Mouse (Mus musculus) midbrain, embryonic 14.5 days (tissue): ENCODE results near the gene Hes2. TPM values are rescaled to one million over a fixed set of nuclear protein-coding genes. Genes with fewer than 3 reads are reported as not detected.

Experiments used
- ATAC-seq: fragments of 200-750 bp; cut with Nextera tagmentation; 2 replicates; pipeline ENCODE4 v1.8.0; 2017; ENCODE audit warnings: moderate number of reproducible peaks, moderate library complexity; ENCODE audit not compliant: low FRiP score, low TSS enrichment
- DNase-seq: peaks from one replicate; pipeline ENCODE4 v3.0.0-alpha.2; 2015
- H3K27ac ChIP-seq: fragments of 300-500 bp; sonication (generic); replicated peaks from 2 replicates; pipeline ENCODE4 v1.5.1; 2014; ENCODE audit warnings: mild to moderate bottlenecking, low read depth, low read length, moderate library complexity
- H3K27me3 ChIP-seq: fragments of 300-500 bp; sonication (generic); 2 replicates; pipeline ENCODE4 v1.6.1; 2014; ENCODE audit warnings: low read length, control low read depth, mixed read lengths; ENCODE audit not compliant: control insufficient read depth, insufficient read depth
- H3K36me3 ChIP-seq: fragments of 300-500 bp; sonication (generic); 2 replicates; pipeline ENCODE4 v1.6.1; 2014; ENCODE audit warnings: low read length, control low read depth; ENCODE audit not compliant: control insufficient read depth, insufficient read depth
- H3K4me1 ChIP-seq: fragments of 300-500 bp; sonication (generic); 2 replicates; pipeline ENCODE4 v1.6.1; 2014; ENCODE audit warnings: mild to moderate bottlenecking, antibody characterized with exemption, low read length, control low read depth; ENCODE audit not compliant: control insufficient read depth, insufficient read depth
- H3K4me2 ChIP-seq: fragments of 300-500 bp; sonication (generic); 2 replicates; pipeline ENCODE4 v1.6.1; 2014; ENCODE audit warnings: mild to moderate bottlenecking, low read length, moderate library complexity
- H3K4me3 ChIP-seq: fragments of 300-500 bp; sonication (generic); replicated peaks from 2 replicates; pipeline ENCODE4 v1.5.1; 2014; ENCODE audit warnings: low read depth, low read length
- H3K9ac ChIP-seq: fragments of 300-500 bp; sonication (generic); replicated peaks from 2 replicates; pipeline ENCODE4 v1.6.1; 2014; ENCODE audit warnings: mild to moderate bottlenecking, low read length, moderate library complexity
- H3K9me3 ChIP-seq: fragments of 300-500 bp; sonication (generic); 2 replicates; pipeline ENCODE4 v1.6.1; 2016; ENCODE audit warnings: low read length, control low read depth, mixed read lengths; ENCODE audit not compliant: control insufficient read depth
- WGBS: fragments of 180-500 bp; shearing (Covaris S2); extraction: QIAGEN DNeasy Blood & Tissue Kit; methylation state at CpG from one replicate; pipeline ENCODE4 v1.1.7; 2014; 5-methylcytosine and 5-hydroxymethylcytosine counted together
- polyA plus RNA-seq: library from polyadenylated mRNA; unstranded; fragments of >200 nt; fragmentation: Nextera tagmentation; extraction: Ambion mirVana; gene quantifications from 2 replicates; pipeline ENCODE4 v1.2.1, GENCODE M21; 2014

Gene Hes2
- polyA plus RNA-seq, 1 experiment from 2014 or later: not detected

DNA sequence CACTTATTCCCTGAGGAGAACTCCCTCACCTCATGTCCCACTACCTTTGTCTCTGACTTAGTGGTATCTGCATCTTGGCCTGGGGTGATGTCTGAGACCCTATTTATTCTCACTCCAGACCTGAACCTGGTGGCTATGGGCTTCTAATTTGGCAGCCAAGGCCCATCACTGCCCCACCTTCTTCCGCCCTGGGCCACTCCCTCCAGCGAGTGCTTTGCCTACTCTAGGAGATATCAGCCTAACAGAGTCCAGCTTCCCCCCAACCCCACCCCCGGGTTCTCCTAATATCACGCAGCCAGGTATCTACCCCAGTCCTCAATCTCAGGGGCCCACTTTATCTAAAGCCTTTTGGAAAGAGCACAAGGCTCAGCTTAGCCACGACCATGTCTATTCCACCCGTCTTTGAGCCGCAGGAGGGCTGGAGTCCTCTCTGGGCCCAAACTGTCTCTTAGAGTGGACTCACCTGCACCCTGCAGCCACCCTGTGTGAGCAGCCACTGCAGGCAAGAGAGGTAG is 7.2 kb upstream of the Hes2 start:
- WGBS: 20% methylated on average over 7 of the region's 7 CpGs
- no peak for ATAC-seq
- peak overlapping the region; percentile 20; the same call in 1 of the 2 replicates for H3K4me3 ChIP-seq

DNA sequence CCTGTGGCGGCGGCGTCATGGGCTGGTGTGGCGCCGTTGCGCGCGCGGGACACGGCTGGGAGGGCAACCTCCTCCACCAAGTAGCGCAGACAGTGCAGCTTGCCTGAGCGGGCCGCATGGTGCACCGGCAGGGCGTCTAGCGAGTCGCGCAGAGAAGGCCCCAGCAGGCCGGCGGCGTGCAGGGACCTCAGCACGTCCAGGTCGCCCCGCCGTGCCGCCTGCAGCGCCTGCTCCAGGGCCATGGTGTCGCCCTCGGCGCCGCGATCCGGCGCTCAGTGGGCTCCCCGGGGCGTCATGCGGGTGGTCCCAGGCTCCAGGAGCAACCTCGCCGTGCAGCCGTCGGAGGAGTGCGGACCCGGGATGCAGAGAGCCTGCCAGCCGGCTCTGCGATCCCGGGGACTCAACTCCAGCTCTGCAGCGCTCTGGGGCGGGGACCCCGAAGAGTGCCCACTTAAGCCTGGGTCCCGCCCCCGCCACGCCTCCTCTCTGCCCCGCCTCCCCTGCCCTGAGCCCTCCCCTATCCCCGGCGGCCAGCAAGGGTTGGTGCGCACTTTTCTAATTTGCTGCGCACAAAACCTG is 6.6 kb upstream of the Hes2 start, which contains the start of gene Espn:
Espn (minus strand) TSS at position 406 of the 579 bp plus-strand sequence.
- no peaks in the 10 kb centered on the region for H3K9me3 ChIP-seq
- H3K36me3 ChIP-seq: no peaks in the 10 kb centered on the region
- peak within 1 kb of the TSS; percentile 20 for H3K4me3 ChIP-seq
- H3K9ac ChIP-seq: 0 out of 2 replicates have a peak within 1 kb of the TSS, but pooled peaks have one; percentile 23
- peak within 1 kb of the TSS; percentile 41 for H3K4me2 ChIP-seq
- peak; percentile 61 for DNase-seq
- no peak within 1 kb of the TSS for H3K27ac ChIP-seq
- 1% methylated on average over 57 of the region's 57 CpGs for WGBS
- ATAC-seq: no peak
- H3K27me3 ChIP-seq: peaks cover 40% of the 10 kb centered on the region
- H3K4me1 ChIP-seq: peaks cover 6% of the 10 kb centered on the region; the same call in 1 of the 2 replicates

More for the DNA sequence above, 7.2 kb upstream of the Hes2 start:
- H3K27me3 ChIP-seq: peaks cover 40% of the 10 kb centered on the region
- no peaks in the 10 kb centered on the region for H3K36me3 ChIP-seq
- H3K9ac ChIP-seq: no peak overlapping the region
- peak overlapping the region; percentile 41 for H3K4me2 ChIP-seq
- no peaks in the 10 kb centered on the region for H3K9me3 ChIP-seq
- DNase-seq: no peak
- H3K4me1 ChIP-seq: peaks cover 6% of the 10 kb centered on the region; the same call in 1 of the 2 replicates
- H3K27ac ChIP-seq: no peak overlapping the region

DNA sequence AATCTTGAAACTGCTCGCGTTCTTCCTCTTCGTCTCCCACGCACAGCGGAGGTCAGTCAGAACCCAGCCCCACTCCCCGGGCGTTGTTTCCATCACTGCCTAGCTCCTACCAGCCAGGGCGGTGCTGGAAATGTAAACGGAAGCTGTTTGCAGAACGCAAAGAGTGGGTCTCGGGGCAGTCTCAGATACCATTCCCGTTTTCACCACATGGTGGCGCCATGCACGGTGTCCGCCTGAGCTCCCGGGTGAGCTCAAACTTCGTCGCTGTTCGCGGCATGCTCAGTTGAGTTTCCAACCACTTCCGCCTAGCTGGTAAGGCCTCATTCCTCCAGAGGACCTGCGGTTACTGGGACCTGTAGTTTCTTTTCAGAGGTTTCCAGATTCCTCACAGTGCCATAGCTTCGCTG is 4.9 kb upstream of the Hes2 start:
- Histone ChIP-seq H3K9ac (no peak overlapping the region), H3K36me3 (no peaks in the 10 kb centered on the region), H3K4me3 (0 out of 2 replicates have a peak overlapping the region, but pooled peaks have one; percentile 3), H3K9me3 (no peaks in the 10 kb centered on the region), H3K27ac (no peak overlapping the region), H3K4me1 (peaks cover 11% of the 10 kb centered on the region; the same call in 1 of the 2 replicates), H3K27me3 (peaks cover 57% of the 10 kb centered on the region), H3K4me2 (peak overlapping the region; percentile 38)
- DNase-seq (peak; percentile 85), ATAC-seq (no peak)
- 2% methylated on average over 23 of the region's 23 CpGs for WGBS

DNA sequence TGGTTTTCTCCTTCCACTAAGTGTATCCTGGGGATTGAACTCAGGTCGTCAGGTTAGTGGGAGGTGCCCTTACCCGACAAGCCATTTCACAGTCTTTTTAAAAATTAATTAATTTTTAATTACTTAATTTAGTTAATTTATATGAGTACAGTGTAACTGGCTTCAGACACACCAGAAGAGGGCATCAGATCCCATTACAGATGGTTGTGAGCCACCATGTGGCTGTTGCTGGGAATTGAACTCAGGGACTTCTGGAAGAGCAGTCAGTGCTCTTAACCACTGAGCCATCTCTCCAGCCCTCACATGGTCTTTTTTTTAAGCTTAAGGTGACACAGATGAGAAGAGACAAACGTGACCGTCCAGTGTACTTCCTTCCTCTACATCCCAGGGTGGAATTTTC is 3.6 kb upstream of the Hes2 start:
- Histone ChIP-seq H3K4me2 (no peak overlapping the region), H3K4me3 (no peak overlapping the region), H3K4me1 (peaks cover 11% of the 10 kb centered on the region; the same call in 1 of the 2 replicates), H3K36me3 (no peaks in the 10 kb centered on the region), H3K9ac (no peak overlapping the region), H3K9me3 (no peaks in the 10 kb centered on the region), H3K27ac (no peak overlapping the region), H3K27me3 (peaks cover 70% of the 10 kb centered on the region)
- 74% methylated on average over 4 of the region's 4 CpGs for WGBS
- ATAC-seq: no peak
- no peak for DNase-seq

DNA sequence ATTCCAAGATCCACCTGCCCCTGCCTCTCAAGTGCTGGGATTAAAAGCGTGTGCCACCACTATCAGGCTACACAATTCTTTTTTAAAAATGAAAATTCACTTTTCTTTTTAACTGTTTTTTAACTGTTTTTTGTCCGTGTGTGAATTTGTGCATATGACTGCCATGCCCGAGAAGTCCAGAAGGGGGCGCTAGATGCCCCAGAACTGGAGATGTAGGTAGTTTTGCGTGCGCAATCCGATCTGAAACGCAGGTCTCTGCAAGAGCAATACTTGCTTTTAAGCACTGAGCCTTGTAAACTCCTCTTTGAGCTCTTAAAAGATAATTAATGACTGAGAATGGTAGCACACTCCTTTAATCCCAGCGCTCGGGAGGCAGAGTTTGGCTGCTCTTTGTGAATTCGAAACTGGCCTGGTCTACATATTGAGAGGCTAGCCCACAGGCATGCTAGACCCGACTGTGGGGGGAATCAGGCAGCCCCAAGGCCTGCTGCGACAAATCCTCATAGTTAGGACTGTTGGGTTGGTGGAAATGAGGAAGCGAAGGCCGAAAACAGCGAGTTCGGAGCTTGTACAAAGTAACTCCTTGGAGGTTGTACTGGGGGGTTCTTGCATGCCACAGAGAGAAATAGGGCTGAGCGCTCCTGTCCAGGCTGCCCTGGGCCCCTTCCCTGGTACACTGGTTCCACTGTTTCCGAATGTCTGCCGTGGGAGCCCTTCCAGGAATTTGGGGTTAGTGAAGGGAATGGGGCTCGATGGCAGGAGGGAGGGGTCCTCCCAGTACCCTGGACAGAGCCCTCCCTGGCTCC is 685 bp upstream of the Hes2 start:
- ATAC-seq (no peak), DNase-seq (peak; percentile 56)
- H3K36me3 ChIP-seq: no peaks in the 10 kb centered on the region
- peak overlapping the region; percentile 9; the same call in 1 of the 2 replicates for H3K4me2 ChIP-seq
- no peaks in the 10 kb centered on the region for H3K9me3 ChIP-seq
- peaks cover 71% of the 10 kb centered on the region for H3K27me3 ChIP-seq
- H3K9ac ChIP-seq: no peak overlapping the region; the same call in 1 of the 2 replicates
- 18% methylated on average over 21 of the region's 21 CpGs for WGBS
- no peak overlapping the region for H3K27ac ChIP-seq
- 0 out of 2 replicates have a peak, but pooled peaks cover 5% of the 10 kb centered on the region for H3K4me1 ChIP-seq
- H3K4me3 ChIP-seq: no peak overlapping the region

DNA sequence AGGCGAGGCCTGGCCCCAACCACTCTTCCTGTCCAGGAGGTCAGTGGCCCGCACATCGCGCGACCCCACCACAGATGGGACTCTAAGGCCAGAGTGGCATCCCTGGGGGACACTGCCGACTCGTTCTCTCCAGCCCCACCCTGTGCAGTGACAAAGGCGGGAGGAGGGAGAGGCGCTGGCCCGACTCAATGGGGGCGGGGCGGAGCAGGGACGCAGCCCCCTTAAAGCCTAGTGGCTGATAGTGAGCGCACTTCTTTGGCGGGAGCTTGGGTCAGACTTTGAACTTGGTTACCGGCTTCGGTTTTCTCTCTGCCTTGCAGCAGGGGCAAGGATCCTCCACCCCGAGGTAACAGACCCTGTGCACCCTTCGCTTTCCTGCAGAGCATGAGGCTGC is 615 bp downstream of the Hes2 start:
- ATAC-seq (no peak), DNase-seq (no peak)
- H3K4me2 ChIP-seq: no peak overlapping the region
- H3K4me1 ChIP-seq: 0 out of 2 replicates have a peak, but pooled peaks cover 5% of the 10 kb centered on the region
- H3K9ac ChIP-seq: no peak overlapping the region
- H3K9me3 ChIP-seq: no peaks in the 10 kb centered on the region
- WGBS: under 1% methylated on average over 19 of the region's 19 CpGs
- no peak overlapping the region for H3K27ac ChIP-seq
- H3K27me3 ChIP-seq: peaks cover 59% of the 10 kb centered on the region
- no peak overlapping the region for H3K4me3 ChIP-seq
- H3K36me3 ChIP-seq: no peaks in the 10 kb centered on the region

DNA sequence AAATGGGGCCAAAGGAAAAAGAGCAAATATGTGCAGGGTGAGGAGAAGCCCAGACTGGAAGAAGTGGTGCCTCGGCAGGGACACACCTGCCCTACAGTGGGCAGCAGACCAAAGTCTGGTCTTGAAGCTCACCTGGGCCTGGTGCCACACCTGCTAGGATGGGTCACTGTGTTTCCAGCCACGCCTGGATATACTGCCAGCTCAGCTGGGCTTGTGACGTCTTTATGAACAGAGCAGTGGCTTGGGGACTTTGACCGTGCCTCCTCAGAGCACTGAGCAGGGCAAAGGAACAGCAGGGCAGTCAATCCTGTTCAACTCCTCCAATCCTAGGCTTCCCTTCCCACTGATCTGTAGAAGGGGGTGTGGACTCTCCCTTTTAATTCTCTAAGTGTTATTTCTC is 2.1 kb downstream of the Hes2 start:
- 35% methylated on average over 4 of the region's 4 CpGs for WGBS
- no peak overlapping the region for H3K4me2 ChIP-seq
- no peaks in the 10 kb centered on the region for H3K9me3 ChIP-seq

DNA sequence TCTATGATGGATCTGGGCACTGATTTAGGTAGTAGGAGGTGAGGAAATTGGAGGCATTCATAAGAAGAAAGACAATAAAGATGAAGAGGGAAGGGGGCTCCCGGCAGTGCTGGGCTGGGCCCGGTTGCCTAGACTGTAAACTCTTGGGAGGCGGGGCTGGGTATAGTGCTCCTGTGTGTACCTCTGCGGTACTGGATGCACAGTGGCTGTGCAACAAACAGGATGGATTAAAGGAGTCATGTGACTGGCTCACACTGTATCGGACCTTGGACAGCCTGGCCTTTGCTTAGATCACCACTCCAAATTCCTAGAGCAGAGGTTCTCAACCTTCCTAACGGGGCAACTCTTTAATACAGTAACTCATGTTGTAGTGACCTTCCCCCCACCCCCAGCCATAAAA is 2.9 kb downstream of the Hes2 start:
- H3K4me1 ChIP-seq: 0 out of 2 replicates have a peak, but pooled peaks cover 5% of the 10 kb centered on the region
- H3K4me3 ChIP-seq: no peak overlapping the region
- no peak overlapping the region for H3K4me2 ChIP-seq
- 79% methylated on average over 6 of the region's 6 CpGs for WGBS
- no peaks in the 10 kb centered on the region for H3K36me3 ChIP-seq
- no peak overlapping the region for H3K9ac ChIP-seq
- ATAC-seq: no peak
- DNase-seq: no peak
- H3K27ac ChIP-seq: no peak overlapping the region
- H3K9me3 ChIP-seq: no peaks in the 10 kb centered on the region
- peaks cover 57% of the 10 kb centered on the region for H3K27me3 ChIP-seq

More for the DNA sequence above, 2.1 kb downstream of the Hes2 start:
- H3K27me3 ChIP-seq: peaks cover 57% of the 10 kb centered on the region
- H3K4me3 ChIP-seq: no peak overlapping the region
- 0 out of 2 replicates have a peak, but pooled peaks cover 5% of the 10 kb centered on the region for H3K4me1 ChIP-seq
- H3K27ac ChIP-seq: no peak overlapping the region
- no peaks in the 10 kb centered on the region for H3K36me3 ChIP-seq
- DNase-seq (no peak), ATAC-seq (no peak)
- no peak overlapping the region for H3K9ac ChIP-seq
